Mouse (Mus musculus) brain, embryonic 14.5 days (tissue): Measurements from ENCODE around the gene Ccs.

Source experiments
- CTCF ChIP-seq: fragments of 200-500 bp; IDR thresholded peaks from 2 replicates; pipeline ENCODE4 v1.5.1; 2012; ENCODE audit warnings: inconsistent platforms, mild to moderate bottlenecking, moderate library complexity, borderline replicate concordance; ENCODE audit not compliant: insufficient read depth, insufficient read length; ENCODE audit errors: extremely low read depth
- POLR2A ChIP-seq: fragments of 200-500 bp; IDR thresholded peaks from 2 replicates; pipeline ENCODE4 v1.6.1; 2012; ENCODE audit warnings: mild to moderate bottlenecking, inconsistent platforms, borderline replicate concordance; ENCODE audit not compliant: poor library complexity, insufficient read depth, insufficient read length, severe bottlenecking; ENCODE audit errors: extremely low read depth

- TF ChIP-seq CTCF (no peak), POLR2A (peak; percentile 59; the same call in 1 of the 2 replicates)
These were observed 27.8 kb downstream of the Ccs start, which contains the start of the genes Gm21992 and Rbm14 for GRCm38 (mm10) chr19:4811063-4811908.
